Mouse (Mus musculus): ENCODE results near the gene Selenot.

DNA sequence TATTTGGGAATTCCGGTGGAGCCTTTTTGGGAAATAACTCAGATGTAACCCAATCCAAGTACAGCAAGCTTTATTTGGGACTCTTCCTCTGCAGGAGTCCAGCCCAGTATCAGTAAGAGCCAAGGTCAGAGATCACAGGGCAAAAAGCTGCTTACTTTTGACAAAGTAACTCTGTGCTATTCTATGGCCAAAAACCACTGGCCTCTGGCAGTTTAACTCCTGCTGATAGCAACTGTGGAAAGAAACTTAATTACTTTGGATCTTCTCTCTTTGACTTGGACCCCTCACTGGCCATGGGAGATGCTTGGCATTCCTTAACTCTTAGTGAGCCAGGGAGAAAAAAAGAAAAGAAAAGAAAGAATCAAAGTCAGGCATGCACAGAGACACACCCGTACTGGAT lies 15.0 kb upstream of the Selenot start:
- no peak for TF ChIP-seq CTCF (IDR thresholded peaks at IDR 0.05)
- no peak for TF ChIP-seq EP300 (IDR thresholded peaks at IDR 0.05)
